In the genomic region with DNA sequence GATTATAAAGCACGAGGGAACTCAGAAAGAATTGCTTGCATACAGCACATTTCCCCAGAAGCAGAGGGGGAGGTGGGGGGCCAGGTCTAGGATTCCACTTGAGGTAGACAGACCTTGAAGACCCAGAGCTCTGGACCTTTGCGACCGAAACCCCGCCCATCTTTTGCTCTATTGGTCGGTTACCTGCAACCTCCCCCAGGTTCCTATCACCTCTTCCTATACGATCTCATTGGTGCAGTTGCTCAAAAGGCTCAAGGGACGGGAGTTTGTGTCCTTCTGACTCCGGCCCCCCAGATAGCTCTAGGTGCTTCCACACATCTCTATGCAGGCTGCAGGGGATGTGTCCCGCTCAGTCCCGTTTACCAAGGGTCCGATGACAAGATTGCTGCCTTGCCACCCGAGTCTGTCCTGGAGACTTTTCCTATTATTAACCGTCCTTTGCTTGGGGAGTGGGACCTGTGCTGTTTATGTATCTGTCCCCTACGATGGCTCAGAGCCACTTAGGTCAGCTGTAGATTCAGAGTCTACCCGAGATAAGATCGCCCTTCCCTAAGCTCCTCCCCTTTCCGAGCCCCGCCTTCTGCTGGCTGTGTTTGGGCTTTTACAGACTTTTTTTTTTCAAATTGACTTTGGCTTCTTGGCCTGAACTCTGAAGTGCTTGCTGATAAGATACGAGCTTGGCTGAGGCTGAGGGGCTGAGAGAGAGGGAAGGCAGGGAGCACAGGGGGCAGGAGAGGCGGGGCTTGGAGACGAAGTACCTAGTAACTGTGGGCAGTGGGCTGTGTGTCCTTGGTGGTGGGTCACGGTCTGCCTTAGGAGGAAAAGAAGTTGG, we compare ENCODE assay signal across 8 mouse cellular contexts. TPM values are rescaled to one million over a fixed set of nuclear protein-coding genes. Genes with fewer than 3 reads are reported as not detected.
DNase-seq lines count a peak whose midpoint lies in the region; ATAC-seq lines count a peak whose summit lies in the region.

No protein-coding gene starts in this region.

- peak; percentile 41 for DNase-seq in A20 (ENCODE audit: low read depth, low spot score)
- DNase-seq in NIH3T3 (ENCODE audit: low read depth), result peak; percentile 41
- no peak for DNase-seq in forebrain, embryonic 10.5 days (ENCODE audit: extremely low spot score, low spot score)
- DNase-seq in liver, result peak; percentile 77
- no peak for DNase-seq in frontal cortex, postnatal 14 days (ENCODE audit: low spot score in 2 of 2)
- DNase-seq in gastrocnemius, postnatal 4 days (ENCODE audit: low spot score in 2 of 2), result no peak

- H3K27ac ChIP-seq in forebrain, embryonic 10.5 days, result no peak overlapping the region; the same call in 1 of the 2 replicates
- no peak overlapping the region for H3K27ac ChIP-seq in hindbrain, embryonic 15.5 days (replicated peaks)
- no peak overlapping the region for H3K27ac ChIP-seq in midbrain, embryonic 16.5 days (ENCODE audit: low read length)

- peak overlapping the region; percentile 52 for H3K4me3 ChIP-seq in forebrain, embryonic 10.5 days
- peak overlapping the region; percentile 25 for H3K4me3 ChIP-seq in hindbrain, embryonic 15.5 days
- peak overlapping the region; percentile 15 for H3K4me3 ChIP-seq in midbrain, embryonic 16.5 days (ENCODE audit: low read depth, low read length)

- no peak overlapping the region for H3K9ac ChIP-seq in hindbrain, embryonic 15.5 days
- no peak overlapping the region; the same call in 1 of the 2 replicates for H3K9ac ChIP-seq in midbrain, embryonic 16.5 days (ENCODE audit: low read depth, low read length)

- no peaks in the 10 kb centered on the region for H3K36me3 ChIP-seq in forebrain, embryonic 10.5 days (replicated peaks)
- no peaks in the 10 kb centered on the region for H3K36me3 ChIP-seq in hindbrain, embryonic 15.5 days
- no peaks in the 10 kb centered on the region for H3K36me3 ChIP-seq in midbrain, embryonic 16.5 days (ENCODE audit: control insufficient read depth, insufficient read depth, low read length)

- no peaks in the 10 kb centered on the region for H3K9me3 ChIP-seq in forebrain, embryonic 10.5 days
- H3K9me3 ChIP-seq in hindbrain, embryonic 15.5 days, result no peaks in the 10 kb centered on the region
- H3K9me3 ChIP-seq in midbrain, embryonic 16.5 days (replicated peaks; ENCODE audit: control insufficient read depth, low read length, poor library complexity, severe bottlenecking), result no peaks in the 10 kb centered on the region

- H3K27me3 ChIP-seq in forebrain, embryonic 10.5 days (ENCODE audit: poor library complexity, severe bottlenecking), result peaks cover 61% of the 10 kb centered on the region
- 0 out of 2 replicates have a peak, but pooled peaks cover 6% of the 10 kb centered on the region for H3K27me3 ChIP-seq in hindbrain, embryonic 15.5 days
- H3K27me3 ChIP-seq in midbrain, embryonic 16.5 days (ENCODE audit: control insufficient read depth, insufficient read depth, low read depth, low read length), result peaks cover 5% of the 10 kb centered on the region; the same call in 1 of the 2 replicates

- WGBS in forebrain, embryonic 10.5 days, result 11% methylated on average over 22 of the region's 22 CpGs
- 11% methylated on average over 22 of the region's 22 CpGs for WGBS in hindbrain, embryonic 15.5 days
- 12% methylated on average over 22 of the region's 22 CpGs for WGBS in midbrain, embryonic 16.5 days

- no peak for ATAC-seq in hindbrain, embryonic 15.5 days (ENCODE audit: low FRiP score, low read depth)
- ATAC-seq in midbrain, embryonic 16.5 days, result no peak

- H3K4me2 ChIP-seq in hindbrain, embryonic 15.5 days, result peak overlapping the region; percentile 56
- H3K4me2 ChIP-seq in midbrain, embryonic 16.5 days (ENCODE audit: low read length), result peak overlapping the region; percentile 48

- H3K4me1 ChIP-seq in forebrain, embryonic 10.5 days, result peaks cover 13% of the 10 kb centered on the region
- peaks cover 9% of the 10 kb centered on the region; the same call in 1 of the 2 replicates for H3K4me1 ChIP-seq in hindbrain, embryonic 15.5 days (replicated peaks)
- peaks cover 5% of the 10 kb centered on the region; the same call in 1 of the 2 replicates for H3K4me1 ChIP-seq in midbrain, embryonic 16.5 days (ENCODE audit: control insufficient read depth, insufficient read depth, low read length)

RNA-seq across cellular contexts. Expression of a gene that starts 44.1 kb away (rescaled TPM):
- polyA plus RNA-seq in forebrain, embryonic 10.5 days (2016; fragmentation: Nextera tagmentation; extraction: Ambion mirVana), result 66.0 and 66.4 TPM in 2 replicates
- 69.5 and 77.5 TPM in 2 replicates for polyA plus RNA-seq in hindbrain, embryonic 15.5 days (2015; fragmentation: Nextera tagmentation; extraction: Ambion mirVana)
- 79.8 and 86.0 TPM in 2 replicates for polyA plus RNA-seq in midbrain, embryonic 16.5 days (2015; fragmentation: Nextera tagmentation; extraction: Ambion mirVana)
- 10 to 100 TPM; 28.5 to 31.3 TPM for total RNA-seq in gastrocnemius, postnatal 4 days (2021)

Comparison
In these comparisons a context has a peak if more than half of its experiments do, and no peak if none do; other contexts are left out.
1. DNase-seq: peak in A20 (single experiment), NIH3T3 (single experiment) and liver (single experiment); none in forebrain, embryonic 10.5 days (single experiment), frontal cortex, postnatal 14 days (0 of 2) and gastrocnemius, postnatal 4 days (0 of 2).
2. Peak in every context shown above with its lines, with median percentiles within 50 percentile points of each other: H3K4me3 ChIP-seq.